Mouse (Mus musculus): Measurements from ENCODE around the gene Ccdc78. TPM values are rescaled to one million over a fixed set of nuclear protein-coding genes. Genes with fewer than 3 reads are reported as not detected.
"Not testable (repeated sequence)": the region's sequence is repeated elsewhere in the genome, so short reads cannot be mapped to it uniquely, and the experiment has no call there.

Gene Ccdc78
- total RNA-seq (2021): not detected
- long read RNA-seq, experiment 1, partial matches to known transcripts: 0 of 1 reads
- long read RNA-seq, experiment 1, other reads (novel, unspliced or antisense): 1 of 1 reads
- long read RNA-seq, experiment 2, partial matches to known transcripts: 0 of 3 reads
- long read RNA-seq, experiment 2, other reads (novel, unspliced or antisense): 3 of 3 reads

DNA sequence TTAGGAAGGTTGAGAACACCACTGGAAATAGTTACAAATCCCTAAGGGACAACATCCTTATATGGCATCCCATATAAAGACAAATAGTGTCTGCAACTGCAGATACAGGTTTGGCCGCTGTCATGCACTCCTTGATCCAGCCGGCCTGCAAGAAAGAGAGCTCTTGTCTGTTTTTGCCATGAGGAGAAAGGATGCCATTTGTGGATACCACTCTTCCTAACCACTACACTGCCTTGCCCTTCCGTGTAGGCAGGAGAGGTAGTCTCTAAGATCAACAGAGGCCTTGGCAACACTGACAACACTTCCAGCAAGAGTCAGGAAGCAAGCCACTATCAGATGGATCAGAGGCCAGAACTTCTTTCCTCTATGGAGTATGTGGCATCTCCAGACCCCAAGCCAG is at the start of gene Ccdc78:
Ccdc78 (plus strand) TSS at position 301 of the 400 bp plus-strand sequence.
- DNase-seq (ENCODE audit: low spot score in 2 of 2): no peak

DNA sequence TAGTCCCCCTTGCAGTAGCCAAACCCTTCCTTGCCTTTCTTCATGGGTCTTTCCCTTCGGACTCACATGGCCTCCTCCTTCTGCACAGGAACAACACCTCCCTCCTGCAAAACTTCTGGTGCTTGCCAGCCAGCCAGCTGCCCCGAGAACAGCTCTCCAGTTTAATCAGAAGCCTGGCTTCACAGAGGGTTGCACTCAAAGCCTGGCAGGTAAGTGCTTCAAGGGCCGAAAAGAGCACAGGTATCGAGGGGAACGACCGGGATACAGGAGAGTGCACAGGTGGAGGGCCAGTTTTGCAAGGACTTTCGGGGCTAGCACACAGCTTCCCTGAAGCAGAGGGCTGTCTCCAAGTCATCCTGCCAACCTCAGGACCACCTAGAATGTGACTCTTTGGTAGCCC is 47.5 kb upstream of the Ccdc78 start:
- no peak for DNase-seq (ENCODE audit: low spot score in 2 of 2)

DNA sequence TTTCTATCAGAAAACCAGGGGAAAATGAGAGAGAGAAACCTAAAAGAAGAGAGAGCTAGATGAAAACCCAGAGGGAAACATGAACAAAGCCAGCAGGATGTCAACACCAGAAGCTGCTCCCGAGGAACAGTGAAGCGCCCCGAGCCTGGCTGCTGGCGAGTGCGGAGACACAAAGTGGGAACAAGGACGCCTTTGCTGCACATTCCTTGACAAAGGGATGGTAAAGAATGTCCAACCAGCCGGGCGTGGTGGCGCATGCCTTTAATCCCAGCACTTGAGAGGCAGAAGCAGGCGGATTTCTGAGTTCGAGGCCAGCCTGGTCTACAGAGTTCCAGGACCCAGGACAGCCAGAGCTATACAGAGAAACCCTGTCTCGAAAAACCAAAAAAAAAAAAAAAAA is 44.9 kb upstream of the Ccdc78 start:
- not testable (repeated sequence) for DNase-seq (ENCODE audit: low spot score in 2 of 2)

DNA sequence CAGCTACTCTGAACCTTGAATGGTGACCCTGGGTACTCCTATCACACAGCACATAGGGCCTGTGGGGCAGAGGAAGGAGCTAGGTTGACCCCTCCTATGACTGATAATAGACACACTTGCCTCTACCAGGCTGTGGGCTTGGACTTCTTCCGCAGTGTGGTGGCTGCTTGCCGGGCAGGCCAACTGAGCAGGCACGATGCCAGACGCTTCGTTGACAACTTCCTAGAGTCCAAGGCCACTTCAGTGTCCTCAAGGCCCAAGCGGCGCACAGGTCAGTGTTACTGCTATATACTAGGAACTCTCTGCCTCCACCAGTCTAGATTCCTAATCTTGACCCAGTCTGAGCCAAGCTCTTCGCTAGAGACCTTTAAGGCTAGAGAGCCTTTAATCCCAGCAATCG is 42.5 kb upstream of the Ccdc78 start:
- DNase-seq (ENCODE audit: low spot score in 2 of 2): no peak

DNA sequence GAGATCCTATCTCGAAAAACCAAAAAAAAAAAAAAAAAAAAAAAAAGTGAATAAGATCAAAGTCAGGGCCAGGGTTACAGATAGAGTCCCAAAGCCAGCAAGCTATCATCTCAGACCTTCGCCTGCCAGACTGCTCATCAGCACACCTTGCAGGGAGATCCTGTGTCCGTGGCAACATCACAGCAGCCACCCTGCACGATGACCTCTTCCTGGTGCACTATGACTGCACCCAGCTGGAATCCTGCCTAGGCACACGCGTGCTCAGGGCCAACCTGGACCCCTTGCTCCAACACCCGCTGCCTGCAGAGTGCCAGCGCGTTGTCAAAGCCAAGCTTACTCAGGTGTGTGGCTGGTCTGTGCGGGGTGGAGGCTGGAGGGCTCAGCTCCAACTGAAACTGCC is 42.1 kb upstream of the Ccdc78 start:
- no peak for DNase-seq (ENCODE audit: low spot score in 2 of 2)

DNA sequence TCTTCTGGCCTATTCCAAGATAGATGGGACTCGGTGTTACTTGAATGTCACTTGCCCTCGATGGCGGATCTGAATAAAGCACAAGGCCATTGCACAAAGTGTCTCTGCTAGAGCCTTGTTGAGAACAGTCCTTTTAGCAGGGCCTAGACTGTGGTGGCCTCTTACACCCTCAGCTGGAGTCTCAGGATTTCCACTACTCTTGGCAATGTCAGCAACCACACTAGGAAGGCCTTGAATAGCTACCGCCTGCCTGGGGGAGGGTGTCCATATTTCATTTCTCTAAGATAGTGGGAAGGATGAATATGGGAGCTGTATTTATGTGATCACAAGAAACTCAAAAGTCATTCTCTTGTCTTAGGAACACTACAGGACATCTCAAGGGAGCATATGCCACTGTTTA is 38.1 kb upstream of the Ccdc78 start:
- no peak for DNase-seq (ENCODE audit: low spot score in 2 of 2)

DNA sequence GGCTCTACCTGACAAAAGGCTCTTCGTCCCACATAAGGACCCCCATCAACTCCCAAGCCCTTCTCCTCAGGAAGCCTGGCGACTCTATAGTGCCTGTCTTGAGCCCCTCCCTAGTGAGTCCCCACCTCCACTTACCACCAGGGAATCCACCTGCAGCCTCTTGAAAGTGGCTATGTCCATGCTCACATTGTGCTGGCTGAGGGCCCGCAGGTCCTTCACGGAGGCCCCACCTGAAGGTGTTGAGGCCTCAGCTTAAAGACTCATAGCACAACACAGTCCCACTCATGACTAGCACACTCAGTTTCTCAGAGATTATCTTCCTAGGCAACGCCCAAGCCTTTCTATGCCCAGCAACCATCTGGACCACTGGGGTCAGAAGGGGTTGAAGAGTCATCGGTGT is 37.1 kb upstream of the Ccdc78 start:
- no peak for DNase-seq (ENCODE audit: low spot score in 2 of 2)

DNA sequence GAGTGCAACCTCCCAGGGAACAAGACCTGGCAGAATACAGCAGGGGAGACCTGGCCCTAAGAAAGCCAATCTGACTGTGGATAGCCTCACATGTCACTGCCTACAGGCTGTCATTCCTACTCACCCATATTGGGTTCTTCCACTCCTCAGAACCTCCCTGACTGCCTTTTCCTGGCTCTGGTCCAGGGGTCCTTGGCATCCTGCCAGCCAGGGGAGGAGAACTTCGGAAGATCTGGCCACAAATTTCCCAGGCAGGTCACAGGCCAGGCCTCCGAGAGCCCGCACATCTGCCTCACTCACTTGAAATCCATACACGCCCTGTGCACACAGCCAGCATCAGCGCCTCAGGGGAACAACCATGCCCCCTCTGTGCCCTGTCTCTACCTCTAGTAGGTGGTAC is 34.9 kb upstream of the Ccdc78 start:
- DNase-seq (ENCODE audit: low spot score in 2 of 2): peak; percentile 46 to 57

DNA sequence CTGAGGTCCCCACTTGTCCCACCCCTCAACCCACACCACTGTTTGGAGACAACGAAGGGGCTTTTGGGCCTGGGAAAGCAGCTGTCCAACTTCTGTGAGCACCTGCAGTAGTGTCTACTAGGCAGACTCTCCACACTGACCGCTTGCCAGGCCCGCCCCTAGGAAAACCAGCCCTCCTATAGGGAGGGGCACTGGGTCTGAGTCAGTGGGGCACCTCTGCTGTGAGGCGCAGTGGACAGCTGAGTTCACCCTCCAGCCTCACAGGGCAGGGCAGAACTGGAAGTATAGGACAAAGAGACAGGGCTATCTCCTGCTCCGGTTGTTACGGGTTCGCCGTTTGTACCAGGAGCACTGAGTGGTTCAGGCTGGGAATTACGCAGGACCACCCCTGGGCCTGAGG is 32.1 kb upstream of the Ccdc78 start, which contains the start of gene Msln:
Msln (minus strand) TSS at position 138 of the 400 bp plus-strand sequence.
- no peak for DNase-seq (ENCODE audit: low spot score in 2 of 2)

DNA sequence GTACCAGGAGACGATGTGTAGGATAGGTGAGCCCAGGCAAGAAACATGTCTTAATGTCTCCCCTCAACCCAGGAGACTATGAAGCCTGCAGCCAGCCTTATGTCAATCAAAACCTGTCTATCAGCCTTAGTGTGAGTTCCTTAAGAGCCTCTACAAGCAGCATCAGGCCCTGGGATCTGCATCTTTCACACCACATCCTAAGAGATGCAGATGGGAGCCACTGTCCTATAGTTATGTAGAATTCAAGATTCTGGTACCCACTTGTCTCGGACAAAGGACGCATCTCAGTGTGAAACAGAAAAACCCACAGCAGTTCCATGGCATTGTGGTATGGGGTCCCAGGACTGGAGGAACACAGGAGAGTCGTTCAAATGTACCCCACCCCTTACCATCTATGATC is 31.3 kb upstream of the Ccdc78 start:
- no peak for DNase-seq (ENCODE audit: low spot score in 2 of 2)

DNA sequence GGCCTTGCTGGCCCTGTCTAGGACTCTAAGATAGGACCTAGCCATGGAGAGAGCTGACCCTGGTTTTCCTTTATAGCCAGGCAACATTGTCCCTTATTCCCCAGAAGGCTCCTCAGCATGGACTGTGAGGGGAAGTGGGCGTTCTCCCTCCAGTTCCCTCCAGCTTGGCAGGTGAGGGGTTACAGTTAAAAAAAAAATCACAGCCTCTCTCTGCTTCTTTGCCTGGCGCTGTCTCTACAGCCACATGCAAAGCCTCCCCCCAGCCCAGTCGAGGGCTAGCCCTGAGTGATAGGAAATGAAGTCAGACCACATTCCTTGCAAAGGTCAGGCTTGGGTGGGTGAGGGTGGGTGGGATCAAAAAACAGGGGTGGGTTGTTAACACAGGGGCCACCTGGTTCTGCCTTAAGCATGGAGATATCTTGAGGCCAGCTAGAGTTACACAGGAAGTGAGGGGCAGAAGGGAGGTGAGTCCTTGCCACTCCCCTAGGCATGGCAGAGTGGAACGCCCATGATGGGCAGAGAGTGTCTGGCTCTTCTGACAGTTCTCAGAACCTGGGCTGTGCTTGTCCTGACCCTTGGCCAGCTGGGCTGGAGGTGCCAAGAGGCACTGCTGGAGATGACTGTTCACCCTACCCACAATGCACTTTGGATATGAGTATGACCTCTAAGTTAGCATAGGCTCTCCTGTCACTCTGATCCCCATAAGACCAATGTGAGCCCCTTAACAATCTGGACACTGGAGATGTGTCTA is 30.6 kb upstream of the Ccdc78 start:
- no peak for DNase-seq (ENCODE audit: low spot score in 2 of 2)

DNA sequence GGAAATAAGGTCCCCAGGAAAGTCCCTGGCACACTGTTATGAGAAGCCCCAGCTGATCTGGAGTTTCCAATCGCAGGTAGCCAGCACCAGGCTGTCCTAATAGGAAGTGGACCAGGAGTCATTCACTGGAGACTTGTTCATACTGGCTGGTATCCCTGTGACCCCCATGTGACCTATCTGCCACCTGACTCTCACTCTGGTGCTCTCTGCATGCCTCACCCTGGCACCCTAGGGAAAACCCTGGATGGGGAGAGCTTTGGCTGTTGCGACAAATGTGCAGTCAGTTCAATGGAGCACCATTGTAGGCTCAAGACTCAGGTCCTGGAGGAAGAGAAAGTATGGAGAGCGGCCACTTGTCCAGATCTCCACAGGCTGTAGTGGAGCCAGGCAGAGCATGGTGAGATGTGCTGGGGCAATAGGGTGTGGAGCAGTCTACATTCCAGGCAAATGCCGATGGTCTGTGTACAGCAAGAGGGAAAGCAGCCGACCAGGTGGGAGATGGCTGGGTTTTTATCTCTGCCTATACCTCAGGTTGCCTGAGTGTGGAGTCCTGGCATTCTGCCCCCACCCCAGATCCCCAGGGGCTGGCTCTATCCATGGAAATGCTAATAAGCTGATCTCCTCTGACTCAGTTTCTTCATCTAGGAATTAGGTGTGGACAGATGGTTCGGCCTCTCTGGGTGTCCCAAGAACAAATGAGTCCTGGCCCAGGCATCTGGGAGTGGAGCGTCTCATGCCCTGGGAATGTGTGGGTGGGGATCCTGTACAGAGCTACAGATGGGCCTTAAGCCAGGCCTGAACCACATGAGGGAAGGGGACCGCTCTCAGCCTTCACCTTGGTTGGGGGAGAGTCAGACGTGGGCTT is 29.8 kb upstream of the Ccdc78 start:
- no peak for DNase-seq (ENCODE audit: low spot score in 2 of 2)

DNA sequence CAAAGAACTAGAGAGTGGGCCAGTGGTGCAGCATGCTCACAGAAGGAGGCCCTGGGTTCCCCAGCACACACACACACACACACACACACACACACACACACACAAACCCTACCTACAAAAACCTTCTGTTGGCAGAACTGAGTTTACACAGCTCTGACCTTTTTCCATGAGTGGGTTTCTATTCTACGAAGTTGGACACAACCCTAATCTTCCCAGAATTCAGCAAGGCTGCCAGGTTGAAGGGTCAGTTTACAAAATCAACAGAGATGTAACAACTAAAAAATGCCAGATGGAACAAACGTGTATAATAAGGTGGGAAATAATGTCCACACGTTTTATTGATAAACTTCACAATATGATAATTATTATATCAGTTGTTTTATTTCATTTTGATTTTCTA is 28.7 kb upstream of the Ccdc78 start:
- no peak for DNase-seq (ENCODE audit: low spot score in 2 of 2)

DNA sequence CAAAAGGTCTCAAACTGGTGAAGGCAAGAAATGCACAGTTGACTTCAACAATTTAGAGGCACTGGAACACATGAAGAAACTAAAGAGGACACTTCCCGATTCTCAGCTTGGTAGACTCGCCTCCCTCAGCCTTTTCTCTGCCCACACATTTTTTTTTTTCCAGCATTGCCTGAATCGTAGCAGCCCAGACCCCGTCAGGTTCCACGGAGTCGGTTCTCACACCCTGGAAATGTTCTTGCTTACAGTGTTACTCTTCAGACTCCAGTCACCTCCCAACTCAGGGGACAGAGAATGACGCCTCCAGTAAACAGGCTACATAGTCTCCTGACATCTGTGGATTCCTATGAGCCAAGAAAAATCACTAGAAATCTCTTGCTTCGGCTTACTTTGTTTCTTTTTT is 26.2 kb upstream of the Ccdc78 start:
- DNase-seq (ENCODE audit: low spot score in 2 of 2): no peak

DNA sequence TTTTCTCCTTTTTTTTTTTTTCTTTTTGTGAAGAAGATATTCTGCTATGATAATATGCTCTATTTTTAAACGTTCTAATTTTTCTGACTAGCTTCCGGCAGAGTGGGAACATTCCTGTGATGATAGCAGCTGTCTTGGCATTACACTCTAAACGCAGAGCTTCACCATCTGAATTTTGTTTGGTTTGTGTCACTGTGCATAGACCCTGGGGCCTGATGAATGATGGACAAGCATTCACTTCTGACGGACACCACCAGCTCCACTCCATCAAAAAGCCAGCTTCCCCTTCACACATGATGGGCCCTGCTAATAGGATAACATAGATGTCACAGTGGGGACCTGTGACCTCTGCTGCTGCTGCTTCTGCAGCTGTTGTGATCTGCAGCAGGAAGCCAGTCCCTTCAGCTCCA is 24.8 kb upstream of the Ccdc78 start:
- DNase-seq (ENCODE audit: low spot score in 2 of 2): no peak

DNA sequence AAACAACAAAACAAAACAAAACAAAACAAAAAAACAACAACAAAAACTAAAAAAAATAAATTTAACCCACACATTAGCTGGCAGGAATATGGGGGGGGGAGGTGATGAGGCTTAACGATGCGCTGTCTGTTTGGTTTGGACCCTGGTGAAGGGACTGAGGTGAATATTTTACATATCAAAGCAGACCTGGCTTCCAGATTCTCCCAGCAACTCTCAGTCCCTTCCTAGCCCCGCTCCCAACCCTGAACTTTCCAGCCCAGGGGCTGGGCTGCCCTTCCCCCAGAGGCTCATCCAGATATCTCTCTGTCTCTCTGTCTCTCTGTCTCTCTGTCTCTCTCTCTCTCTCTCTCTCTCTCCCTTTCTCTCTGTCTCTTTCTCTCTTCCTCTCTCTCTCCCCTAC is 23.8 kb upstream of the Ccdc78 start:
- no peak for DNase-seq (ENCODE audit: low spot score in 2 of 2)

DNA sequence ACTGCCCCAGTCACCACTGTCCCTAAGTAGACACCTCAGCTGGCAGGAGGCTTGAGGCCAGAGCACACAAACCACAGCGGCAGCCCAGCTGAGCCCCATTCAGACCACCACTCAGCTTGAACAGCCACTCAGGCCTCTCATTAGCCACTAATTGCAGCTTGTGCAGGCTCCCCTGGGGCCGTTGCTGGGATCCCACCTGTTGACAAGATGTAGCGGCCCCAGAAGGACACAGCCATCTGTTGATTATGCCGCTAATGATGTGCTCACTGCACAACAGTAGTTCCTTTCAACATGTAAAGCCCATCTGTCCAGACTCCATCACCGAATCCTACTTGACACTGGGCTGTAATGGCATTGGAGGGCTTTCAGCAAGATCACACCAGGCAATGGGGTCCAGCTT is 20.5 kb upstream of the Ccdc78 start:
- DNase-seq (ENCODE audit: low spot score in 2 of 2): no peak

DNA sequence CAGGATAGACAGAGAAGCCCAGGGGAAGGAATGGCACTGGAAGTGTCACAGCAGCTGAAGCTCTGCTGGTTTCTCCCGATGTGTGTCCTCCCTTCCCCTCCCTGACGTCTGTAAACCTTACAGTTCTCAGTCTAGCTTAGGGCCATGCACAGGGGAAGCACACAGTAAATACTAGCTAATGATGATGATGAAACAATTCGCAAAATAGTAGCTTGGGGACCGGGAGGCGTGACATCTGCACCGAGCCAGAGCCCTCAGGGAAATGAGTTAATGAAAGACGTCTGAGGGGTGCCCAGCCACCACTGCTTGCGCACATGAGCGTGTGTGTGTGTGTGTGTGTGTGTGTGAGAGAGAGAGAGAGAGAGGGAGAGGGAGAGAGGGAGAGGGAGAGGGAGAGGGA is 17.0 kb upstream of the Ccdc78 start:
- DNase-seq (ENCODE audit: low spot score in 2 of 2): no peak

DNA sequence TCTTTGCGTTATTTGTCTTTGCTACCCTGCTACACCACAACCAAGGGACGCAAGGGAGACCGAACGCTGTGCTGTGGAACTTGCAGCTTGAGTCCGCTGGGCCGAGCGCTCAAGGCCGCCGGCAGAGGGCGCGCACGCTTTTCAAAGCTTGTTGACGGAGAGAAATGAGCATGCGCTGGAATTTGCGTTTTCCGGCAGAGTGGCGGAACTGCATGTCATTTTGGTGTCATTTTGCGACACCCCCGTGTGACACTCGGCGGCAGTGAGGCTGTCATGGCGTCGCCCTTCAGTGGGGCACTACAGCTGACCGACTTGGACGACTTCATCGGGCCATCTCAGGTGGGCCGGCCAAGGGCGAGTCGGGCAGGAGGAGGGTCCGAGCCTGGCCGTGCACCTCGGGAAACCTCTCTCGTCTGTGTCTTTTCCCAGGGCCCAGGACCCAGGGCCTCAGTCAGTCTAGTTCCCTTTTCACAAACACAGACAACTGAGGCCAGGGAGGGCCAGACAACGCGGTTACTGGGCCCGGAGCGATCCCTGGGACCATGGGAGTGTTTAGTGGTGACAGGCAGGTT is 12.7 kb upstream of the Ccdc78 start, which contains the start of gene Narfl:
Narfl (plus strand) TSS at position 228 of the 572 bp plus-strand sequence.
- peak; percentile 96 to 97 for DNase-seq (ENCODE audit: low spot score in 2 of 2)

DNA sequence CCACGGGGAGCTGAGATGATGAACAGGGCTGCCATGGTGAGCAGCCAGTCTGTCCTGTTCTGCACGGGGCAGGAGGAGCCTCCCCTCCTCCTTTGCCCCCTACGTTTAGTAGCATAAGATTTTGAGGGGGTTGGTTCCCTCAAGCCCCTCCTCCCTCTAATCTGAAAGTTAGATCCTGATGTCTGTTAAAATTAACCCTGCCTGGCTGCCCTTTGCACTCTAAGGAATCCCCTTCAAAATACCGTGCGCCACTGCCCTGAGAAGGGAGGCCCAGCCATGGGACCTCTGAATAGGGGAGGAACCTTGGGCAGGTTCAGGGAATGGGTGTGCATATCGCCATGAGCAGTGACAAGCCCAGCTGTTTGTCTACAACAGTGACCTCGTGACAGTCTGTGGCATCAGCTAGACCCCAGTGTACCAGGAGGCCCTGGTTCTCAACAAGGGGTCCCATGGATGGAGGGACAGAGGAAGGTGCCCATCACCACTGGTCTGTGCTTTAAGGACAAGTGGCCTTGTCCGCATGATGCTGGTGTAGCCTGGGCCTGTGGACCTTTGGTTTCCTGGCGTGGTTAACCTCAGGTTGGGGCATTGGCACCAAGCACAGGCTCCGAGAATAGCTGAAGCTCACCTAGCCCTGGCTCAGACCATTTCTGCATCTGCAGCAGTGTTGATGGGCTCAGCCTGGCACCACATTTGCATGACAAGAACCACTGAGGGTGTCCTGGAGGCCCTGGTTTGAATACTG is 10.9 kb upstream of the Ccdc78 start:
- DNase-seq (ENCODE audit: low spot score in 2 of 2): no peak

DNA sequence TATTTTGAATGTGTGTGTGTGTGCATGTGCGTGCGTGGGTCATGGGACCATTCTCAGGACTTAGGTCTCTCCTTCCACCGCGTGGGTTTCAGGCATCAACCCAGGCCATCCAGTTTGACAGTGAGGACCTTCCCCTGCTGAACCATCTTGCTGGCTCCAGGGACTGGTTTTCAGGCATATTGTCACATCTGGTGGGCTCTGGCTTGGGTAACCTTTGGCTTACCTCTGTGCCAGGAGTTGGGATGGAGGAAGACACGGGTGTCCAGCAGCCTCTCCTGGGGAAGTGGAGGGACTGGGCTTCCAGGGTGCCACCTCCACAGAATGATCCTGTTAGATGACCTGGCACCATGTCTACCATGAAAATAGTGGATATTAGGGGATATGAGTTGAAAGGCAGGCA is 8.4 kb upstream of the Ccdc78 start:
- DNase-seq (ENCODE audit: low spot score in 2 of 2): no peak
